Mouse (Mus musculus) stomach, embryonic 15.5 days (tissue): ENCODE data around the gene Pik3ip1. TPM values are rescaled to one million over a fixed set of nuclear protein-coding genes. Genes with fewer than 3 reads are reported as not detected.
A peak's percentile ranks its signal among the peaks of the same experiment; 100 is the strongest.

Experiments
- ATAC-seq: fragments of 200-750 bp; cut with Nextera tagmentation; 2 replicates; pipeline ENCODE4 v1.8.0; 2017; ENCODE audit warnings: low read depth, moderate number of reproducible peaks, moderate TSS enrichment; ENCODE audit not compliant: insufficient read depth, low FRiP score
- H3K27ac ChIP-seq: fragments of 300-500 bp; sonication (generic); 2 replicates; pipeline ENCODE4 v1.5.1; 2015; ENCODE audit warnings: mild to moderate bottlenecking, inconsistent platforms
- H3K27me3 ChIP-seq: fragments of 300-500 bp; sonication (generic); replicated peaks from 2 replicates; pipeline ENCODE4 v1.6.1; 2015; ENCODE audit warnings: inconsistent platforms
- H3K36me3 ChIP-seq: fragments of 300-500 bp; sonication (generic); 2 replicates; pipeline ENCODE4 v1.6.1; 2015; ENCODE audit warnings: inconsistent platforms
- H3K4me1 ChIP-seq: fragments of 300-500 bp; sonication (generic); 2 replicates; pipeline ENCODE4 v1.6.1; 2015; ENCODE audit warnings: inconsistent platforms
- H3K4me2 ChIP-seq: fragments of 300-500 bp; sonication (generic); 2 replicates; pipeline ENCODE4 v1.6.1; 2015; ENCODE audit warnings: mild to moderate bottlenecking, inconsistent platforms
- H3K4me3 ChIP-seq: fragments of 300-500 bp; sonication (generic); replicated peaks from 2 replicates; pipeline ENCODE4 v1.5.1; 2015; ENCODE audit warnings: inconsistent platforms
- H3K9ac ChIP-seq: fragments of 300-500 bp; sonication (generic); 2 replicates; pipeline ENCODE4 v1.6.1; 2015; ENCODE audit warnings: inconsistent platforms
- H3K9me3 ChIP-seq: fragments of 300-500 bp; sonication (generic); 2 replicates; pipeline ENCODE4 v1.6.1; 2016; ENCODE audit warnings: inconsistent platforms
- WGBS: fragments of 180-500 bp; shearing (Covaris S2); methylation state at CpG from one replicate; pipeline ENCODE4 v1.1.7; 2015; 5-methylcytosine and 5-hydroxymethylcytosine counted together
- polyA plus RNA-seq: library from polyadenylated mRNA; unstranded; fragments of >200 nt; fragmentation: Nextera tagmentation; extraction: Ambion mirVana; gene quantifications from 2 replicates; pipeline ENCODE4 v1.2.1, GENCODE M21; 2015

Gene Pik3ip1
- polyA plus RNA-seq, 1 experiment from 2014 or later = 10.6 TPM

DNA sequence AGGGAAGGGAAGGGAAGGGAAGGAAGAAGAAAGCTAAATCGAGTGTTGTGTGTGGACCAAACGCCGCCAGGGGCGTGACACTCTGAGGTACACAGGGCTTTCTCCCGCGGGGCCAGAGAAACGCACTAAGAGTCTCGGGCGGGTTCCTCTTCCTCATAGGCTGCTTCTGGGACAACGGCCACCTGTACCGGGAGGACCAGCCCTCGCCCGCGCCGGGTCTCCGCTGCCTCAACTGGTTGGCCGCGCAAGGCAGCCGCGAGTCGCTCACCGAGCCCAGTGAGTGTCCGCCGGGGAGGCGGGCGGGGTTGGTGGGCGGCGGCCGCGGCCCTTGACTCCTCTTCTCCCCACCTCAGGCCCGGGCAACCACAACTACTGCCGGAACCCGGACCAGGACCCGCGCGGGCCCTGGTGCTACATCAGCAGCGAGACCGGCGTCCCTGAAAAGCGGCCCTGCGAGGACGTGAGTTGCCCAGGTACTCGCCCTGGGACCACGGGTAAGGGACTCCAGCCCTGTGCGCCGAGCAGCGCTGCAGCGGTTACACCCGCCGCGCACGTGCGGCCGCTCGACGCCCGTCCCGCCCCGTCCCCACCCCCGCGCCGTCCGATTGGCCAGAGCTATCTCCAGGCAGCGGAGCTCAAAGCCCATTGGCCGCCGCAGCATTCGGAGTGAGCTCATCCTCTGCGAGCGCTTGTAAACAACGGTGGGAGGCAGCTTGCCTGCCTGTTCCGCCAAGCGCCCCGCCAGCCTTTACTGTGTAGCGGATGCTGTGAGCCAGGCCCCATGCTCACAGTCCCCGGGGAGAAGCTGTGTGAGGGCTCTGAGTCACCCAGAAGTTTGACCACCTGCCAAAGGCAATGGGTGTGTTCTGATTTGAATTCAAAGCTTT lies 1.8 kb downstream of the Pik3ip1 start:
- no peaks in the 10 kb centered on the region; the same call in 1 of the 2 replicates for H3K27me3 ChIP-seq
- 0 out of 2 replicates have a peak overlapping the region, but pooled peaks have one; percentile 25 for H3K9ac ChIP-seq
- H3K4me2 ChIP-seq = peak overlapping the region; percentile 97
- peak overlapping the region; percentile 70 for H3K27ac ChIP-seq
- H3K4me1 ChIP-seq = peaks cover 26% of the 10 kb centered on the region
- no peaks in the 10 kb centered on the region for H3K9me3 ChIP-seq
- peak; percentile 95 for ATAC-seq
- no peaks in the 10 kb centered on the region for H3K36me3 ChIP-seq
- peak overlapping the region; percentile 51 for H3K4me3 ChIP-seq
- under 1% methylated on average over 75 of the region's 75 CpGs for WGBS

DNA sequence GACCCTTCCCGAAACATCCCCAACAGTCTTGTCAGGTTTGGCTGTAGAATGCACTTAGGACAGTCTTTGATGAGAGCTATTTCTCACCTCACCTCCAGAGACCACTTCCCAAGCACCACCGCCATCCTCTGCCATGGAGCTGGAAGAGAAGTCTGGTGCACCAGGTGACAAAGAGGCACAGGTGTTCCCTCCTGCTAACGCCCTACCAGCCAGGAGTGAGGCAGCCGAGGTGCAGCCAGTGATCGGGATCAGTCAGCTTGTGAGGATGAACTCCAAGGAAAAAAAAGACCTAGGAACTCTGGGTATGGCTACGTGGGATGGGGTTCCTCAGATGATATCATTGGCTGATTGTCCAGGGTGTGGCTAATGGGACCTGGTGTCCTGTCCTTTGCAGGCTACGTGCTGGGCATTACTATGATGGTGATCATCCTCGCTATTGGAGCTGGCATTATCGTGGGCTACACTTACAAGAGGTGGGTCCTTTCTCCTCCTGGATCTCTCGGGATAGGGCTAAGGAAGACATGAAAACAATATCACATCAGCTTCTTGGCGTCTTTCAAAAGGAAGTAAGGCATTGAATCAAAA lies 3.0 kb downstream of the Pik3ip1 start:
- Histone ChIP-seq H3K4me1 (peaks cover 37% of the 10 kb centered on the region), H3K4me2 (no peak overlapping the region), H3K27ac (no peak overlapping the region), H3K4me3 (no peak overlapping the region), H3K36me3 (no peaks in the 10 kb centered on the region), H3K9me3 (no peaks in the 10 kb centered on the region), H3K27me3 (no peaks in the 10 kb centered on the region; the same call in 1 of the 2 replicates), H3K9ac (no peak overlapping the region)
- 86% methylated on average over 11 of the region's 11 CpGs for WGBS
- no peak for ATAC-seq

DNA sequence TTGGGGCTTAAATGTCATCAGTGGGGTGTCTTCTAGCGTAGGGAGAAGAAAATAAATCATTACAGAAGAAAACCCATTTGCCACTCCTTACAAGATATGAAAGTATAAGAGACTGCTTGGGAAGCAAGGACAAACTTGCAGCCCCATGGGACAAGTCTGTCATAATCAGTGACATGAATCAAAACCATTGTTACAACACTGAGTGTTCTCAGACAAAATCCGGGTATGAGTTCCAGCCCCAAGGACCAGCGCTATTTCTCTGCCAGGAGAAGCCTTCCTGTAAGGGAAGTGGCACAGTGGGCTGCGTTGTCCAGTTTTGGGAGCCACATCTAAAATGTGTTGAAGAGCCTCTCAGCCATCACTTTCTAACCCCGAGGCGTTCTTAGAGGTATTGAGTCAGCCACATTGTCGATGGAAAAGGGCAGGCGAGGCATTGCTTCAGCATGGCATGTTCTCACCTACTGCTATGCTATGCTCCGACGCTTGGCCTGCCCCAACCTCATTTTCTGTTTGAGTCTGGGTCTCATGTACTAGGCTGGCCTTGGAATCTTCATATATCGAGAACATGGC lies 4.0 kb downstream of the Pik3ip1 start:
- Histone ChIP-seq H3K27ac (0 out of 2 replicates have a peak overlapping the region, but pooled peaks have one; percentile 35), H3K9me3 (no peaks in the 10 kb centered on the region), H3K9ac (no peak overlapping the region), H3K4me2 (no peak overlapping the region), H3K27me3 (no peaks in the 10 kb centered on the region; the same call in 1 of the 2 replicates), H3K36me3 (no peaks in the 10 kb centered on the region), H3K4me1 (peaks cover 38% of the 10 kb centered on the region), H3K4me3 (no peak overlapping the region)
- ATAC-seq = no peak
- WGBS = 90% methylated on average over 11 of the region's 11 CpGs

DNA sequence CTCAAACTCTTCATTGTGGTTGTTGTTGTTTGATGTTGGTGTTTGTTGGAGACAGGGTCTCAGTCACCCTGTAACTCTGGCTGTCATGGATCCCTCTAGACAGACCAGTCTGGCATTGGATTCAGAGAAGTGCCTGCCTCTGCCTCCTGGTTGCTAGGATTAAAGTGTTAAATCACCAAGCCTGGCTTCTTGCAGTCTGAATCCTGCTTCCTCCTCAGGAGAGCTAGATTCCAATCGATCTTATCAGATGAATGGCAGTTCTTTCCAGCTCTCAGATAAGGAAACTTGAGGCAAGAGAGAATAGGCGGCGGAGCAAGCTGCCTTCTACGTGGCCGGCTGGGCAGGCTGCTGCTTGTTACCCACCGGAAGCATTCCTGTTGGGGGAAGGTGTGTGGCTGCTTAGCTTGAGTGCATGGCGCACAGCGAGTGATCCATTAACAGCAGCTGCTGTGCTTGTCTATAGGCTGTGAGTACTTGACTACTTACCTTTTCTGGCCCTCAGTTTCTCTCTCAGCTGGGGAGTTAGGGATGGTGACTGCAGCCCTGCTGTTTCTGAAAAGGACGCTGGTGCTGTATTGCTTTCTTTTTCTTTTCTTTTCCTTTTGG lies 4.6 kb downstream of the Pik3ip1 start:
- Histone ChIP-seq H3K4me3 (no peak overlapping the region), H3K27ac (peak overlapping the region; percentile 35; the same call in 1 of the 2 replicates), H3K9ac (no peak overlapping the region), H3K4me2 (no peak overlapping the region), H3K27me3 (no peaks in the 10 kb centered on the region; the same call in 1 of the 2 replicates), H3K9me3 (no peaks in the 10 kb centered on the region), H3K4me1 (peaks cover 38% of the 10 kb centered on the region), H3K36me3 (no peaks in the 10 kb centered on the region)
- WGBS = 26% methylated on average over 9 of the region's 9 CpGs
- ATAC-seq = no peak

DNA sequence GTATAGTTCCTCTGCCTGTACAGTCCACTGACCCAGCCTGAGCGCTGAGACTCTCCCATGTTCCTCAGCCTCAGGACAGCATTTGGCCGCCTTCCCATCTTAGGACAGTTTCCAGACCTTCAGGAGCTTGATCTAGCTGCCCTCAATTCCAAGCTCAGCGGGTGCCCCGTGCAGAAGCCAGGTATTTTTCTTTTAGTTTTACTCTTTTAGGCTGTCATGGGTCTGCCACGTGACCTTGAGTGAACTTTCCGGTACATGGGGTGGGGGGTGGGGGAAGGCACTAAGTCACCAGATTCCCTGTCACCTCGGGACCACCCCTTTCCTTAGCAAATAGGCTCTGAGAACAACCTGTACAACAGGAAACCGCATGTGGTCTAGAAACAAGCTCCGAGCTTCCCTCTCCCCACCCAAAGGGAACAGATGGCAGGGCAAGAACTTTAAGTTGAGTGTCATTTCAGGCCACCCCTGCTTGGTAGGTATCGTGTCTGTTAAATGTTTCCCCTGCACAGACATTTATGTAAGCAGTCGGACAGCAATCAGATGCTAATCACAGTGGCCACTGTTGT lies 5.5 kb downstream of the Pik3ip1 start:
- no peak for ATAC-seq
- Histone ChIP-seq H3K27ac (peak overlapping the region; percentile 63; the same call in 1 of the 2 replicates), H3K9ac (no peak overlapping the region), H3K36me3 (no peaks in the 10 kb centered on the region), H3K4me2 (peak overlapping the region; percentile 17; the same call in 1 of the 2 replicates), H3K27me3 (no peaks in the 10 kb centered on the region; the same call in 1 of the 2 replicates), H3K4me3 (no peak overlapping the region; the same call in 1 of the 2 replicates), H3K4me1 (peaks cover 38% of the 10 kb centered on the region), H3K9me3 (no peaks in the 10 kb centered on the region)
- WGBS = 22% methylated on average over 11 of the region's 11 CpGs

DNA sequence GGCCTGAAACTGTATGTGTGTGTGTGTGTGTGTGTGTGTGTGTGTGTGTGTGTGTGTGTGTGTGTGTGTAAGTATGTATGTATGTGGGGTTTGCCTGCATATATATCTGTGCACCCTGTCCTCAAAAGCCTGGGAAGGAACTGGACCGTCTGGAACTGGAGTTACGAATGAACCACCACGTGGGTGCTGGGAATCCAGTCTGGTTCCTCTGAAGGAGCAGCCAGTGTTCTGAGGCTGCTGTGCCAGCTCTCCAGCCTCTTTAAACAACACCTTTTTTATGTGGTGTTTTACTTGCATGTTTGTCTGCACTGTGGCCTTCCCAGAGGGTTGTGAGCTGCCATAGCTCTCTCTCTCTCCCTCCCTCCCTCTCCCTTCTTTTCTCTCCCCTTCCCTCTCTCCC lies 6.4 kb downstream of the Pik3ip1 start:
- Histone ChIP-seq H3K9ac (no peak overlapping the region), H3K27ac (no peak overlapping the region), H3K4me2 (no peak overlapping the region), H3K4me1 (peaks cover 38% of the 10 kb centered on the region), H3K9me3 (no peaks in the 10 kb centered on the region), H3K4me3 (no peak overlapping the region), H3K27me3 (no peaks in the 10 kb centered on the region; the same call in 1 of the 2 replicates), H3K36me3 (no peaks in the 10 kb centered on the region)
- no peak for ATAC-seq
- 80% methylated on average over 3 of the region's 3 CpGs for WGBS

DNA sequence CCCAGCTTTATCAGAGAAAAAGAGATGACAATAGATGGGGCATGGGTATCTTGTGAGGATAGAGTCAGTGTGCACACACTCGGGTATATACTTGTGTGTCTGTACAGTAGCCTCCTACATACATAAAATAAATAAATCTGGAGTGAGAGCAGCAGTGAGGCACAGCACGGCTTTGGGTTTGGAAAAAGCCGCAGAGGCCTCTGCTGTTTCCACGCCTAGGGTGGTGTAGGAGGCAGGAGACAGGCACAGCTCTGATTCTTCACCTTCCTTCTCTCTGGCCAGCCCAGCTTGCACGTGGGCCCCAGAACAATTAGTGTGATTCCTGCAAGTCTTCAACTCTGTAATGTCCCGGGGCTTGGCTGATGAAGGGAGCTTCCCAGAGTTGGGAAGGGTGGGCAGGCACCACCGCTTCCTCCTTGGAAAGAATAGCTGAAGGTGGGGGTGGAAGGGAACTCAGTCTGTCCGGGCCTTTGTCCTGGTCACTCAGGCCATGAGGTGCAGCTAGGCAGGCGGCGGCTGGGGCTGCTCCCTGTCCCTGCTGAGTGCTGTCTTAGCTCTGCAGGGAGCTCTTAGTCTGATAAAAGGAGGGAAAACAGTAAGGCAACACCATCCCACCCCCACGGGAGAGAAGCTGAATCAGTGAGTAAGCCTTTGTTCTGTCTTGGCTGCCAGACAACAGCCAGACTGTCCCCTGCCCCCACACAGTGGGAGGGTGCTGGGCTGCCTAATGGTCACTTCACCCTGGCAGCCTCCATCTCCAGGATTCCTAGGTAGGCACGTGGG lies 7.2 kb downstream of the Pik3ip1 start:
- WGBS = 16% methylated on average over 12 of the region's 12 CpGs
- peak; percentile 23; the same call in 1 of the 2 replicates for ATAC-seq
- H3K4me2 ChIP-seq = no peak overlapping the region
- H3K4me1 ChIP-seq = peaks cover 32% of the 10 kb centered on the region
- peak overlapping the region; percentile 65 for H3K27ac ChIP-seq
- no peak overlapping the region for H3K4me3 ChIP-seq
- H3K36me3 ChIP-seq = no peaks in the 10 kb centered on the region
- H3K9ac ChIP-seq = no peak overlapping the region
- H3K9me3 ChIP-seq = no peaks in the 10 kb centered on the region
- no peaks in the 10 kb centered on the region; the same call in 1 of the 2 replicates for H3K27me3 ChIP-seq

DNA sequence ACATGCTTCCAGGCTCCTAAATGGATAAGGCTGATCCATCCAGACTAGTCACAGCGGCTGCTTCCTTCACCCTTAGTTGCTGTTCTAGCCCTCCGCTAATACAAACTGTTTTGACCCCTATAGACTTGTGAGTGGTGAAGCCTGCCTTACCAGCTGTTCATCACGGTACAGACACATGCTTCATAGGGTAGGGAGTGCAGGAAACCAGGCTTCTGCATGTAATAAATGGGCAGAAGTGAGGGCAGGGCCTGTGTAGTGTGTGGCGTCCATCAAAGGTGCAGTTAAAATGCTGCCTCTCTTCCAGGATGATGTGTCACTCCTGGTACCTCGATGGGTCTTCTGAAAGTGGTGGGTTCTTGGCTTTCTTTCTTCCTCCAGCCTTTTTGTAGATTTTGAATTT lies 7.8 kb downstream of the Pik3ip1 start:
- Histone ChIP-seq H3K27ac (peak overlapping the region; percentile 65; the same call in 1 of the 2 replicates), H3K9me3 (no peaks in the 10 kb centered on the region), H3K9ac (no peak overlapping the region), H3K27me3 (no peaks in the 10 kb centered on the region; the same call in 1 of the 2 replicates), H3K4me1 (peaks cover 27% of the 10 kb centered on the region), H3K4me2 (no peak overlapping the region), H3K4me3 (no peak overlapping the region), H3K36me3 (no peaks in the 10 kb centered on the region)
- WGBS = 52% methylated on average over 5 of the region's 5 CpGs
- peak; percentile 3; the same call in 1 of the 2 replicates for ATAC-seq

DNA sequence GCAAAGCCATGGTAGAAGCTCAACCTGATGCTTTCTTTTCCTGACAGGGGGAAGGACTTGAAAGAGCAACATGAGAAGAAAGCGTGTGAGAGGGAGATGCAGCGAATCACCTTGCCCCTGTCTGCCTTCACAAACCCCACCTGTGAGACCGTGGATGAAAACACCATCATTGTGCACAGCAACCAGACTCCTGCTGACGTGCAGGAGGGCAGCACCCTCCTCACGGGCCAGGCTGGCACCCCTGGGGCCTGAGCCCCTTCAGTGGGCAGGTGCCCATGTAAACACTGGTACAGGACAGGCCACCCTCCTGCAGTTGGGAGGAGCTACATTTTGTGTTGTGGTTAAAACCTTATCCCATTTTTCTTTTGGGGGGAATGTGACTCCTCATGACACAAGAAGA lies 11.3 kb downstream of the Pik3ip1 start:
- H3K27me3 ChIP-seq = no peaks in the 10 kb centered on the region
- WGBS = 73% methylated on average over 5 of the region's 5 CpGs

DNA sequence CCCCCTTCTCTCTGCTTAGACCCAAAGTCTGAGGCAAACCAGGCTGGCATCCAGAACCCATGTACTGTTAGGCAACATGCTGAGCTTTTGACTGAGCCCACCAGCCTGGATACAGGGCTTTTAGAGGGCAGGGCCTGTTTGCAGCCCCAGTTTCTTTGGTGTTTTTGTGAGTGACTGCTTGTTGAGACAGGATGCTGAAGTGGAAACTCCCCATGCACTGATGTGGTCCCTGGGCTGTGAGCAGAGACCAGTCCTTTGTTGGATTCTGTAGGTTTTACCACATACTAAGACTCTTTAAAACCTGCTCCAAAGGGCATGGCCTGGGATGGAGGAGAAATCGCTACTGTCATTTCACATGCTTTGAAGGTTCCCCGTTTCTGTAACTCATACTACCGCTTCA lies 14.7 kb downstream of the Pik3ip1 start:
- Histone ChIP-seq H3K27me3 (no peaks in the 10 kb centered on the region), H3K4me1 (peaks cover 11% of the 10 kb centered on the region), H3K9me3 (no peaks in the 10 kb centered on the region), H3K4me2 (no peak overlapping the region), H3K4me3 (no peak overlapping the region), H3K9ac (no peak overlapping the region), H3K27ac (no peak overlapping the region), H3K36me3 (peaks cover 11% of the 10 kb centered on the region)
- ATAC-seq = no peak
- 92% methylated on average over 3 of the region's 3 CpGs for WGBS

More for the DNA sequence above, 11.3 kb downstream of the Pik3ip1 start:
- no peak for ATAC-seq
- H3K36me3 ChIP-seq = peaks cover 11% of the 10 kb centered on the region
- H3K9me3 ChIP-seq = no peaks in the 10 kb centered on the region
- H3K27ac ChIP-seq = no peak overlapping the region
- no peak overlapping the region for H3K4me2 ChIP-seq
- peaks cover 13% of the 10 kb centered on the region for H3K4me1 ChIP-seq
- H3K4me3 ChIP-seq = no peak overlapping the region
- no peak overlapping the region for H3K9ac ChIP-seq

DNA sequence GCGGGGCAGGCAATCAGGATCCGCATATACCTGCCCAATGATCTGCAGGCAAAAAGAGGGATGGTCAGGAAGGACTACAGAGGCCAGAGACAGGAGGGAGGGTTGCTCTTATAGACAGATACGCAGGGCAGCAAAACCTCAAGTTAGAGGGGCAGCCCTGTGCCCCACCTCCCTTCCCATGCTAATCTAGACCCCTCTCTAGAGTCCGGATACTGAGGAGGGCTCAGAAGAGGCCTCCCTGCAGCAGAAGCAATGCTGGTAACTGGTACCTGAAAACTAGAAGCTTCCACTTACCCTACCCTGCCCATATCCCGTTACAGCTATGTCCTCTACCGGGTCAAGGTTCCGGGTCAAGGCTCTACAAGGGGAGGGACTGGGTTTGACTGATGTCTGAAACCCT lies 16.1 kb downstream of the Pik3ip1 start:
- peaks cover 22% of the 10 kb centered on the region for H3K36me3 ChIP-seq
- 90% methylated on average over 7 of the region's 7 CpGs for WGBS

More for the DNA sequence above, 16.1 kb downstream of the Pik3ip1 start:
- Histone ChIP-seq H3K4me3 (no peak overlapping the region), H3K4me1 (peaks cover 11% of the 10 kb centered on the region), H3K9ac (no peak overlapping the region), H3K27me3 (no peaks in the 10 kb centered on the region), H3K27ac (no peak overlapping the region), H3K9me3 (no peaks in the 10 kb centered on the region), H3K4me2 (no peak overlapping the region)
- ATAC-seq = no peak
